Mouse (Mus musculus) lung, adult 2 months (tissue): Measurements from ENCODE around the gene E130309D02Rik.

Experiments used
- CTCF ChIP-seq: fragments of 200-500 bp; IDR thresholded peaks from 2 replicates; pipeline ENCODE4 v1.5.1; 2011; ENCODE audit warnings: mild to moderate bottlenecking, low read length, control low read depth; ENCODE audit not compliant: insufficient read depth
- POLR2A ChIP-seq: fragments of 200-500 bp; IDR thresholded peaks from 2 replicates; pipeline ENCODE4 v1.6.1; 2011; ENCODE audit warnings: low read depth, mild to moderate bottlenecking, control low read depth, low read length, borderline replicate concordance; ENCODE audit errors: extremely low read depth

- TF ChIP-seq CTCF, result no peak
- TF ChIP-seq POLR2A, result peak; percentile 61
Observed at GRCm38 (mm10) chr5:143328690-143329495, 13.7 kb upstream of the E130309D02Rik start, which contains the start of gene Zdhhc4.
